Mouse (Mus musculus): ENCODE measurements around the gene Nkain1. TPM values are rescaled to one million over a fixed set of nuclear protein-coding genes. Genes with fewer than 3 reads are reported as not detected.

Gene Nkain1
- polyA plus RNA-seq, 1 experiment from 2014 or later = 1.0 TPM

- WGBS = 94% methylated on average over 7 of the region's 7 CpGs
- Histone ChIP-seq H3K4me2 (replicated peaks; ENCODE audit: low read depth, low read length) (no peak overlapping the region), H3K9me3 (ENCODE audit: low read length) (peaks cover 3% of the 10 kb centered on the region), H3K36me3 (ENCODE audit: insufficient read depth, low read length) (no peaks in the 10 kb centered on the region), H3K9ac (replicated peaks; ENCODE audit: low read length) (no peak overlapping the region), H3K4me3 (ENCODE audit: low read length) (no peak overlapping the region), H3K27me3 (ENCODE audit: insufficient read depth, low read length) (no peaks in the 10 kb centered on the region), H3K4me1 (ENCODE audit: insufficient read depth, low read length) (no peaks in the 10 kb centered on the region), H3K27ac (ENCODE audit: low read length) (no peak overlapping the region)
- no peak for ATAC-seq (ENCODE audit: low FRiP score, low TSS enrichment)
Measured at GRCm38 (mm10) chr4:130537371-130537770, 36.6 kb downstream of the Nkain1 start.

DNA sequence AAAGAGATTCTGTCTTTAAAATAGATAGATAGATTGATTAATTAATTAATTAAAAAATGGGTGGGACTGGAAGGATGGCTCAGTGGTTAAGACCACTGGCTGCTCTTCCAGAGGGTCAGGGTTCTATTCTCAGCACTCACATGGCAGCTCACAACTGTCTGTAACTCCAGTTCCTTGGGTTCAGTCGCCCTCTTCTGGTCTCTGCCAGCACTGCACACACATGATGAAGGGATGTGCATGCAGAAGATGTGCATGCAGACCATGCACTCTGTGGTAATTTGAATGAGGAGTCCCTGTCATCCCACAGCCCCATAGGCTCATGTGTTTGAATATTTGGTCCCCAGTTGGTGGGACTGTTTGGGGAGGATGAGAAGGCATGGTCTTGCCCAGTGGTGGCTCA is 38.2 kb downstream of the Nkain1 start:
- no peaks in the 10 kb centered on the region for H3K27me3 ChIP-seq (ENCODE audit: insufficient read depth, low read length)
- no peak overlapping the region for H3K9ac ChIP-seq (replicated peaks; ENCODE audit: low read length)
- no peak overlapping the region for H3K4me2 ChIP-seq (replicated peaks; ENCODE audit: low read depth, low read length)
- no peak for ATAC-seq (ENCODE audit: low FRiP score, low TSS enrichment)
- H3K9me3 ChIP-seq (ENCODE audit: low read length) = peaks cover 3% of the 10 kb centered on the region
- peaks cover 7% of the 10 kb centered on the region; the same call in 1 of the 2 replicates for H3K4me1 ChIP-seq (ENCODE audit: insufficient read depth, low read length)
- H3K27ac ChIP-seq (ENCODE audit: low read length) = no peak overlapping the region
- H3K4me3 ChIP-seq (ENCODE audit: low read length) = no peak overlapping the region
- 58% methylated on average over 1 of the region's 1 CpGs for WGBS
- H3K36me3 ChIP-seq (ENCODE audit: insufficient read depth, low read length) = no peaks in the 10 kb centered on the region

GRCm38 (mm10) chr4:130533975-130534374 is 40.0 kb downstream of the Nkain1 start:
- H3K4me3 ChIP-seq (ENCODE audit: low read length) = no peak overlapping the region
- H3K36me3 ChIP-seq (ENCODE audit: insufficient read depth, low read length) = no peaks in the 10 kb centered on the region
- H3K27ac ChIP-seq (ENCODE audit: low read length) = no peak overlapping the region
- WGBS = 47% methylated on average over 4 of the region's 4 CpGs
- no peak overlapping the region for H3K4me2 ChIP-seq (replicated peaks; ENCODE audit: low read depth, low read length)
- H3K27me3 ChIP-seq (ENCODE audit: insufficient read depth, low read length) = no peaks in the 10 kb centered on the region
- peaks cover 3% of the 10 kb centered on the region for H3K9me3 ChIP-seq (ENCODE audit: low read length)
- H3K9ac ChIP-seq (replicated peaks; ENCODE audit: low read length) = no peak overlapping the region
- peak; percentile 68 for ATAC-seq (ENCODE audit: low FRiP score, low TSS enrichment)
- peaks cover 7% of the 10 kb centered on the region; the same call in 1 of the 2 replicates for H3K4me1 ChIP-seq (ENCODE audit: insufficient read depth, low read length)

DNA sequence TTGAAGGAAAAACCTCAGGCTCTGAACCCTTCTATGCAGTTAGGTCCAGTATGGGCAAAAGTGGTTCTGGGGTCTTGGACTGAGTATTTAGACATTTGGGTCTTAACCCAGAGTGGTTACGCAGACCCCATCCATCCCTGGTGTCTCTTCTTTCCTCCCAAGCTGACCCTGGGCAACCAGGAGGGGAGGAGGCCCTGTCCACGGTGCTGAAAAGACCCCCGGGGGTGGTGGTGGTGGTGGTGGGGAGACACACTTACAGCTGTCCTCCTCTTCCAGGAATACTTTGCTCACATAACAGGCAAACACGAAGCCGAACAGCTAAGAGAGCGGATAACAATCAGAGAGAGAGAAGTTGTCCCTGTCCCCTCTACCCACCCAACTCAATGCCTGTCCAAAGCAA is 41.6 kb downstream of the Nkain1 start:
- peaks cover 3% of the 10 kb centered on the region for H3K9me3 ChIP-seq (ENCODE audit: low read length)
- no peak overlapping the region for H3K4me3 ChIP-seq (ENCODE audit: low read length)
- H3K4me2 ChIP-seq (replicated peaks; ENCODE audit: low read depth, low read length) = no peak overlapping the region
- no peaks in the 10 kb centered on the region for H3K27me3 ChIP-seq (ENCODE audit: insufficient read depth, low read length)
- no peak overlapping the region for H3K9ac ChIP-seq (replicated peaks; ENCODE audit: low read length)
- peaks cover 7% of the 10 kb centered on the region; the same call in 1 of the 2 replicates for H3K4me1 ChIP-seq (ENCODE audit: insufficient read depth, low read length)
- WGBS = 54% methylated on average over 6 of the region's 6 CpGs
- no peak for ATAC-seq (ENCODE audit: low FRiP score, low TSS enrichment)
- H3K36me3 ChIP-seq (ENCODE audit: insufficient read depth, low read length) = no peaks in the 10 kb centered on the region
- H3K27ac ChIP-seq (ENCODE audit: low read length) = no peak overlapping the region

DNA sequence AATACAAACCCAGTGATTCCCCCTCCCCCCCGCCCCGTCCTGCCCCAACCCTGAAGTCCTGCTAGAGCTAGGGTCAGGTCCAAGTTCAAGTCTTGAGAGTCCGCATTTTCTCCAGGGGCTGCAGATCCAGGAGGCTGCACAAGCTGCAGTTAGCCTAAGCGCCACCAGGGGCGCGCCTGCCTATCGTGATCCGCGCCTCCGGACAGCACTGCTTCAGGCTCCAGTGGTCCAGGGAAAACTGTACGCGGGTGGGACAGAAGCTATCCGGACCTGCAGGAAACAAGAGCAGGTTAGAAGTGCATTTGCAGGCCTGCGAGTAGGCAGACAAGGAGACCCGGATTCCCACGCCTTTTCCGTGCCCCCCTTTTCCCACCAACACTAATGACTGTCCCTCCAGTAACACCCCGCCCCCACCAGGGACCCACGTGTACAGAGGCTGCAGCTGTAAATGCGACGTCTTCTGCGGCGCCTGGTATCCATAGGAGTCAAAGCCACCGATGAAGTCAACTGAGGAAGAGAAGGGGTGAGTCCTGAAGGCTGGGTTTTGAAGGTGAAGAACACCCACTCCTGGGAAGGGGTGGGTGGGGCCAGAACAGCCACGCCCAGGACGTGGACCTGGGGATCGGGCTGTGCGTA is 42.2 kb downstream of the Nkain1 start:
- Histone ChIP-seq H3K4me3 (ENCODE audit: low read length) (peak overlapping the region; percentile 12; the same call in 1 of the 2 replicates), H3K4me2 (replicated peaks; ENCODE audit: low read depth, low read length) (peak overlapping the region; percentile 50), H3K9ac (replicated peaks; ENCODE audit: low read length) (no peak overlapping the region), H3K36me3 (ENCODE audit: insufficient read depth, low read length) (no peaks in the 10 kb centered on the region), H3K4me1 (ENCODE audit: insufficient read depth, low read length) (peaks cover 7% of the 10 kb centered on the region; the same call in 1 of the 2 replicates), H3K9me3 (ENCODE audit: low read length) (peaks cover 3% of the 10 kb centered on the region), H3K27me3 (ENCODE audit: insufficient read depth, low read length) (no peaks in the 10 kb centered on the region), H3K27ac (ENCODE audit: low read length) (no peak overlapping the region)
- ATAC-seq (ENCODE audit: low FRiP score, low TSS enrichment) = peak; percentile 72; the same call in 1 of the 2 replicates
- 22% methylated on average over 28 of the region's 28 CpGs for WGBS

DNA sequence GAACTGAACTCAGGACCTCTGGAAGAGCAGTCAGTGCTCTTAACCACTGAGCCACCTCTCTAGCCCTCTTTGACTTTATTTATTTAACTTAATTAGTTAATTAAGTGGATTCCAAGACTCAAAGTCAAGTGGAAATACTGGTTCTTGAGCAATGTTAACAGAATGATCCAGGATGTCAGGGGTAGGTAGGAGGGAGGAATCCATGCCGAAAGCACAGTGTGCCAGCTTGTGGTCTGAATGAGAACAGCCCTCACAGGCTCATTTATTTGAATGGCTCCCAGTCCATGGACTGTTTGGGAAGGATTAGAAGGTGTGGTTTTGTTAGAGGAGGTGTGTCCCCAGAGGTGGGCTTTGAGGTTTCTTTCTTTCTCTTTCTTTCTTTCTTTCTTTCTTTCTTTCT is 46.2 kb downstream of the Nkain1 start:
- no peaks in the 10 kb centered on the region for H3K36me3 ChIP-seq (ENCODE audit: insufficient read depth, low read length)
- H3K4me2 ChIP-seq (replicated peaks; ENCODE audit: low read depth, low read length) = no peak overlapping the region
- ATAC-seq (ENCODE audit: low FRiP score, low TSS enrichment) = no peak
- 78% methylated on average over 1 of the region's 1 CpGs for WGBS
- H3K4me1 ChIP-seq (ENCODE audit: insufficient read depth, low read length) = peaks cover 7% of the 10 kb centered on the region; the same call in 1 of the 2 replicates
- no peak overlapping the region for H3K27ac ChIP-seq (ENCODE audit: low read length)
- H3K9me3 ChIP-seq (ENCODE audit: low read length) = no peaks in the 10 kb centered on the region; the same call in 1 of the 2 replicates
- H3K9ac ChIP-seq (replicated peaks; ENCODE audit: low read length) = no peak overlapping the region
- no peaks in the 10 kb centered on the region for H3K27me3 ChIP-seq (ENCODE audit: insufficient read depth, low read length)
- no peak overlapping the region for H3K4me3 ChIP-seq (ENCODE audit: low read length)

- H3K9me3 ChIP-seq (ENCODE audit: low read length) = no peaks in the 10 kb centered on the region; the same call in 1 of the 2 replicates
Measured at GRCm38 (mm10) chr4:130525041-130525440, 48.9 kb downstream of the Nkain1 start.

DNA sequence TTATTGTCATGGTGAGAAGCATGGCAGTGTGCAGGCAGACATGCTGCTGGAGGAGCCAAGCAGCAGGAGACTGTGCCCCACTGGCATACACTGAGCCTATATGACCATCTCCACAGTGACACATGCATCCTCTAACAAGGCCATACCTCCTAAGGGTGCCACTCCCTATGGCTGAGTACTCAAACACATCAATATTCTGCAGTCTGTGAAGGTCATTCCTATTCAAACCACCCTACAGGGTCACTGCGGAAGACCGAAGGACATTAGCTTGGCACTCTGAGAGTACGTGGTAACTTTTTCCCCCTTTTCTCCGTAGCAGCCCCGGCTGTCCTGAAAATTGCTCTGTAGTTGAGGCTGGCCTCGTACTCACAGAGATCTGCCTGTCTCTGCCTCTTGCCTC is 52.5 kb downstream of the Nkain1 start:
- Histone ChIP-seq H3K36me3 (ENCODE audit: insufficient read depth, low read length) (no peaks in the 10 kb centered on the region), H3K4me3 (ENCODE audit: low read length) (no peak overlapping the region), H3K27me3 (ENCODE audit: insufficient read depth, low read length) (no peaks in the 10 kb centered on the region), H3K4me1 (ENCODE audit: insufficient read depth, low read length) (peaks cover 10% of the 10 kb centered on the region; the same call in 1 of the 2 replicates), H3K9me3 (ENCODE audit: low read length) (no peaks in the 10 kb centered on the region; the same call in 1 of the 2 replicates), H3K27ac (ENCODE audit: low read length) (no peak overlapping the region), H3K9ac (replicated peaks; ENCODE audit: low read length) (no peak overlapping the region), H3K4me2 (replicated peaks; ENCODE audit: low read depth, low read length) (no peak overlapping the region)
- 95% methylated on average over 6 of the region's 6 CpGs for WGBS
- ATAC-seq (ENCODE audit: low FRiP score, low TSS enrichment) = no peak

More at GRCm38 (mm10) chr4:130525041-130525440, 48.9 kb downstream of the Nkain1 start:
- Histone ChIP-seq H3K4me1 (ENCODE audit: insufficient read depth, low read length) (0 out of 2 replicates have a peak, but pooled peaks cover 4% of the 10 kb centered on the region), H3K4me2 (replicated peaks; ENCODE audit: low read depth, low read length) (no peak overlapping the region), H3K9ac (replicated peaks; ENCODE audit: low read length) (no peak overlapping the region), H3K27me3 (ENCODE audit: insufficient read depth, low read length) (no peaks in the 10 kb centered on the region), H3K4me3 (ENCODE audit: low read length) (no peak overlapping the region), H3K27ac (ENCODE audit: low read length) (no peak overlapping the region), H3K36me3 (ENCODE audit: insufficient read depth, low read length) (no peaks in the 10 kb centered on the region)
- 69% methylated on average over 1 of the region's 1 CpGs for WGBS
- ATAC-seq (ENCODE audit: low FRiP score, low TSS enrichment) = no peak

GRCm38 (mm10) chr4:130520482-130520851 is 53.5 kb downstream of the Nkain1 start:
- peak overlapping the region; percentile 55 for H3K4me3 ChIP-seq (ENCODE audit: low read length)
- H3K4me2 ChIP-seq (replicated peaks; ENCODE audit: low read depth, low read length) = peak overlapping the region; percentile 66
- no peaks in the 10 kb centered on the region for H3K36me3 ChIP-seq (ENCODE audit: insufficient read depth, low read length)
- ATAC-seq (ENCODE audit: low FRiP score, low TSS enrichment) = no peak; the same call in 1 of the 2 replicates
- peaks cover 10% of the 10 kb centered on the region; the same call in 1 of the 2 replicates for H3K4me1 ChIP-seq (ENCODE audit: insufficient read depth, low read length)
- H3K27me3 ChIP-seq (ENCODE audit: insufficient read depth, low read length) = no peaks in the 10 kb centered on the region
- H3K9ac ChIP-seq (replicated peaks; ENCODE audit: low read length) = peak overlapping the region; percentile 28; the same call in 1 of the 2 replicates
- H3K9me3 ChIP-seq (ENCODE audit: low read length) = no peaks in the 10 kb centered on the region; the same call in 1 of the 2 replicates
- H3K27ac ChIP-seq (ENCODE audit: low read length) = peak overlapping the region; percentile 25; the same call in 1 of the 2 replicates
- under 1% methylated on average over 9 of the region's 9 CpGs for WGBS

Data from kidney, embryonic 16.5 days (tissue).